Comparison of ENCODE assay signal across 10 mouse cellular contexts in the genomic region with DNA sequence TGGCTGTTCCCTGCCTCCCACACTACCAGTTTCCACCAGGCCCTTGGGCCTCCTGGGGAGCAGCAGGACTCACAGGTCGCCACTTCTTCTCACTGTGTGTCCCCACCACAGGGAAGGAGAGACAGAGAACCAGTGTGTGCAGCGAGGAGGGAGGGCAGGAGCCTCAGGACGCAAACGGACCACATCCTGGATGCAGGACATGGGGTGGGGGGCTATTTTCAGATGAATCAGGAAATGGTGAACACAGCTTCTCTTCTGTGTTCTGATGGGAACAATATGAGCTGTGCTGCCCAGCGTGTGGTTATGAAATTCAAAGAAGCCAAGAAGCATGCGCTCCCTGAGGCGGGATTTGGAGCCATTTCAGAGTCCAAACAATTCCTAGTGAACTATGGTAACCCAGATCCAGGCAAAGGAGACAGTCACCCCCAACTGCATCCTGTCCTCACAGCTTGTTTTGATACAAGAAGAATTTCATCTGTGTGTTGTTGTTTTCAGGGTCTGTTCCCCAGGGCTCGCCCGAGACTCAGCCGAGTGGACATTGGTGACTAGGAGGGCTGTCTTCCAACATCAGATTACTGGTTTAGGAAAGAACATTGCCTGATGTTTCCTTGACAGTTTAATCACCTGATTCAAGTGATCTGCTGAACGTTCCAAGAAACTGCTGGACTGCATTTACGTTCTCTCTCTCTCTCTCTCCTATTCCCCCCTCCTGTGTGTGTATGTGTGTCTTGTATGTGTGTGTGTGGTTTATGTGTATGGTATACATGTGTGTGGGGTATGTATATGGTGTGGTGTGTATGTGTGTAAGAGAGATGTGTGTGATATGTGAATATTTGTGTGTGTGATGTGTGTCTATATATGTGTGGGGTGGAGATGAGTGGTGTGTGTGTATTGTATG. TPM values are rescaled to one million over a fixed set of nuclear protein-coding genes. Genes with fewer than 3 reads are reported as not detected.
DNase-seq lines count a peak whose midpoint lies in the region; ATAC-seq and TF ChIP-seq lines count a peak whose summit lies in the region.
"Not testable (repeated sequence)": the region's sequence is repeated elsewhere in the genome, so short reads cannot be mapped to it uniquely, and the experiment has no call there.
"Had no signal": no experiment of that assay in that cellular context is flagged by ENCODE, and none has a peak within 500 bp of the region (broad histone marks: within the 10 kb centered on the region; RNA-seq: fewer than 3 reads in every experiment).

No protein-coding gene starts in this region.

- H3K36me3 ChIP-seq in kidney, embryonic 15.5 days; limb, embryonic 12.5 days; stomach, embryonic 14.5 days (ENCODE audit: control insufficient read depth, insufficient read depth, low read length): not testable (repeated sequence)

- H3K27me3 ChIP-seq in kidney, embryonic 15.5 days; limb, embryonic 12.5 days; stomach, embryonic 14.5 days (ENCODE audit: control insufficient read depth, insufficient read depth, low read length): not testable (repeated sequence)

- not testable (repeated sequence) for TF ChIP-seq POLR2A in embryonic fibroblast, embryonic 13.5 days (IDR thresholded peaks at IDR 0.05; ENCODE audit: low read depth, low read length)

- H3K4me1 ChIP-seq in embryonic fibroblast, embryonic 13.5 days (ENCODE audit: control insufficient read depth, insufficient read depth, low read length); stomach, embryonic 14.5 days (ENCODE audit: control insufficient read depth, insufficient read depth, low read length): not testable (repeated sequence)
- peaks cover 15% of the 10 kb centered on the region for H3K4me1 ChIP-seq in kidney, embryonic 15.5 days
- peaks cover 41% of the 10 kb centered on the region for H3K4me1 ChIP-seq in limb, embryonic 12.5 days (replicated peaks)

- TF ChIP-seq CTCF in embryonic fibroblast, embryonic 13.5 days (IDR thresholded peaks at IDR 0.05; ENCODE audit: borderline replicate concordance, insufficient read depth, low read length) = not testable (repeated sequence)

- not testable (repeated sequence) for H3K9ac ChIP-seq in kidney, embryonic 15.5 days; limb, embryonic 12.5 days (replicated peaks); stomach, embryonic 14.5 days (replicated peaks; ENCODE audit: low read depth, low read length)

- peak; percentile 27 to 54; a peak in 1 of 4 replicates for ATAC-seq in hematopoietic stem cell, adult 5-6 weeks (replicated peaks in 1 of 2; ENCODE audit: insufficient read depth in 1 of 2, low FRiP score in 2 of 2, low TSS enrichment in 1 of 2, low read depth in 1 of 2, poor library complexity in 2 of 2, severe bottlenecking in 2 of 2)
- not testable (repeated sequence) for ATAC-seq in kidney, embryonic 15.5 days (replicated peaks; ENCODE audit: low FRiP score); limb, embryonic 12.5 days (ENCODE audit: insufficient number of reproducible peaks, insufficient read depth, low FRiP score, low TSS enrichment, low read depth); stomach, embryonic 14.5 days (ENCODE audit: insufficient number of reproducible peaks, insufficient read depth, low FRiP score, low read depth)

- H3K4me2 ChIP-seq in kidney, embryonic 15.5 days; limb, embryonic 12.5 days; stomach, embryonic 14.5 days (replicated peaks; ENCODE audit: low read depth, low read length): not testable (repeated sequence)

- 44% methylated on average over 12 of the region's 12 CpGs for WGBS in kidney, embryonic 15.5 days
- WGBS in limb, embryonic 12.5 days = 55% methylated on average over 12 of the region's 12 CpGs
- WGBS in stomach, embryonic 14.5 days = 56% methylated on average over 12 of the region's 12 CpGs

- H3K27ac ChIP-seq in embryonic fibroblast, embryonic 13.5 days (ENCODE audit: insufficient read depth, low read length) = peak overlapping the region; percentile 48; the same call in 1 of the 2 replicates
- 0 out of 2 replicates have a peak overlapping the region, but pooled peaks have one; percentile 60 for H3K27ac ChIP-seq in kidney, embryonic 15.5 days
- H3K27ac ChIP-seq in limb, embryonic 12.5 days = 0 out of 2 replicates have a peak overlapping the region, but pooled peaks have one; percentile 23
- H3K27ac ChIP-seq in stomach, embryonic 14.5 days (ENCODE audit: low read length) = 0 out of 2 replicates have a peak overlapping the region, but pooled peaks have one; percentile 11

- not testable (repeated sequence) for H3K9me3 ChIP-seq in kidney, embryonic 15.5 days (replicated peaks); limb, embryonic 12.5 days; stomach, embryonic 14.5 days (ENCODE audit: control insufficient read depth, low read depth, low read length)

- peak; percentile 31 for DNase-seq in adrenal gland, postnatal 10 days
- DNase-seq in heart, adult 18-20 months = peak; percentile 80 to 89
- DNase-seq in lung, postnatal 25 days (ENCODE audit: low spot score) = peak; percentile 77

- not testable (repeated sequence) for H3K4me3 ChIP-seq in embryonic fibroblast, embryonic 13.5 days (ENCODE audit: insufficient read depth, low read length); kidney, embryonic 15.5 days (replicated peaks); limb, embryonic 12.5 days (replicated peaks); stomach, embryonic 14.5 days (ENCODE audit: low read depth, low read length)

RNA-seq across cellular contexts. Expression of a gene that starts 1.9 kb away (rescaled TPM):
- total RNA-seq in adrenal gland, postnatal 10 days (2021) = 1 to 10 TPM; 2.6 to 4.0 TPM
- polyA plus RNA-seq in embryonic fibroblast, embryonic 13.5 days (2011; ENCODE audit: insufficient read length, low read depth, missing spikeins) = 6.8 and 34.4 TPM in 2 replicates
- 1 to 10 TPM; 5.5 to 6.8 TPM for total RNA-seq in heart, adult 18-20 months (2021)
- total RNA-seq in hematopoietic stem cell, adult 5-6 weeks (2017) = 2.0 TPM in 1 of 2 replicates, not detected in the other
- polyA plus RNA-seq in kidney, embryonic 15.5 days (2015; fragmentation: Nextera tagmentation; extraction: Ambion mirVana) = 0.36 and 1.0 TPM in 2 replicates
- polyA plus RNA-seq in limb, embryonic 12.5 days (2016; fragmentation: Nextera tagmentation; extraction: Ambion mirVana) = 13.8 and 19.4 TPM in 2 replicates
- 1.2 and 1.4 TPM in 2 replicates for polyA plus RNA-seq in stomach, embryonic 14.5 days (2014; fragmentation: Nextera tagmentation; extraction: Ambion mirVana)
- total RNA-seq: megakaryocyte-erythroid progenitor cell, adult 5-6 weeks had no signal
- polyA plus RNA-seq: Patski had no signal

RNA-seq across cellular contexts. Expression of a gene that starts 41.4 kb away (rescaled TPM):
- 10 to 100 TPM; 82.3 to 87.5 TPM for total RNA-seq in adrenal gland, postnatal 10 days (2021)
- 51.5 and 57.0 TPM in 2 replicates for polyA plus RNA-seq in embryonic fibroblast, embryonic 13.5 days (2011; ENCODE audit: insufficient read length, low read depth, missing spikeins)
- total RNA-seq in heart, adult 18-20 months (2021) = 10 to 100 TPM; 77.5 to 85.2 TPM
- total RNA-seq in hematopoietic stem cell, adult 5-6 weeks (2017) = 48.2 and 59.4 TPM in 2 replicates
- 87.7 and 91.7 TPM in 2 replicates for polyA plus RNA-seq in kidney, embryonic 15.5 days (2015; fragmentation: Nextera tagmentation; extraction: Ambion mirVana)
- polyA plus RNA-seq in limb, embryonic 12.5 days (2016; fragmentation: Nextera tagmentation; extraction: Ambion mirVana) = 68.2 and 71.2 TPM in 2 replicates
- polyA plus RNA-seq in stomach, embryonic 14.5 days (2014; fragmentation: Nextera tagmentation; extraction: Ambion mirVana) = 86.0 and 90.8 TPM in 2 replicates

Comparison
In these comparisons a context has a peak if more than half of its experiments do, and no peak if none do; other contexts are left out.
1. DNase-seq: peak in every context shown above with its lines; median percentile 84 in heart, adult 18-20 months; 77 in lung, postnatal 25 days; 31 in adrenal gland, postnatal 10 days.